26 mouse cellular contexts compared by ENCODE assay signal in genomic region chr16:76133892-76134291, GRCm38 (mm10).
DNase-seq lines count a peak whose midpoint lies in the region; ATAC-seq and TF ChIP-seq lines count a peak whose summit lies in the region.
"Had no signal": no experiment of that assay in that cellular context is flagged by ENCODE, and none has a peak within 500 bp of the region (broad histone marks: within the 10 kb centered on the region; RNA-seq: fewer than 3 reads in every experiment).

No protein-coding gene starts in this region.

- DNase-seq in ES-CJ7 (ENCODE audit: low read depth, low spot score) (peak; percentile 63), G1E (ENCODE audit: low spot score) (no peak), ZHBTc4 (ENCODE audit: low read depth, low spot score) (peak; percentile 67), MN1 (ENCODE audit: low spot score) (no peak)
- no peak for DNase-seq in heart, embryonic 10.5 days (ENCODE audit: low spot score)
- DNase-seq in cerebellum, postnatal 36 days, result no peak
- DNase-seq: adrenal gland, adult 2 months; adrenal gland, postnatal 14 days; B cell, adult 2 months; cerebellum, adult 11-12 months; cerebellum, adult 8-10 months; gastrocnemius, postnatal 10 days; gastrocnemius, postnatal 36 days; heart, postnatal 10 days; heart, postnatal 36 days had no signal

- ATAC-seq in G1E (ENCODE audit: extremely low read depth, insufficient number of reproducible peaks, low FRiP score, poor library complexity, severe bottlenecking), result peak; percentile 55
- ATAC-seq in megakaryocyte-erythroid progenitor cell, adult 5-6 weeks (replicated peaks; ENCODE audit: low FRiP score, low TSS enrichment, poor library complexity, severe bottlenecking), result peak; percentile 60
- ATAC-seq: forebrain, embryonic 13.5 days; forebrain, embryonic 16.5 days; hindbrain, embryonic 16.5 days; intestine, postnatal 0 days had no signal

- no peak overlapping the region for H3K27ac ChIP-seq in heart, embryonic 10.5 days
- H3K27ac ChIP-seq: forebrain, embryonic 10.5 days; forebrain, embryonic 13.5 days; heart, embryonic 15.5 days; hindbrain, embryonic 10.5 days; hindbrain, embryonic 13.5 days had no signal

- H3K36me3 ChIP-seq in G1E (replicated peaks), result no peaks in the 10 kb centered on the region
- no peaks in the 10 kb centered on the region for H3K36me3 ChIP-seq in heart, embryonic 10.5 days
- H3K36me3 ChIP-seq: forebrain, embryonic 10.5 days; heart, embryonic 12.5 days; heart, embryonic 15.5 days; hindbrain, embryonic 10.5 days; hindbrain, embryonic 13.5 days had no signal

- H3K4me3 ChIP-seq in G1E (ENCODE audit: low read depth, low read length), result no peak overlapping the region
- no peak overlapping the region for H3K4me3 ChIP-seq in heart, embryonic 10.5 days
- H3K4me3 ChIP-seq: forebrain, embryonic 10.5 days; forebrain, embryonic 13.5 days; heart, embryonic 12.5 days; heart, embryonic 15.5 days; hindbrain, embryonic 10.5 days; hindbrain, embryonic 13.5 days had no signal

- TF ChIP-seq CTCF in G1E (IDR thresholded peaks at IDR 0.05; ENCODE audit: low read depth, low read length), result no peak

- no peaks in the 10 kb centered on the region for H3K9me3 ChIP-seq in G1E (replicated peaks)
- H3K9me3 ChIP-seq in heart, embryonic 10.5 days, result no peaks in the 10 kb centered on the region
- H3K9me3 ChIP-seq: forebrain, embryonic 10.5 days; forebrain, embryonic 13.5 days; heart, embryonic 12.5 days; heart, embryonic 15.5 days; hindbrain, embryonic 10.5 days; hindbrain, embryonic 13.5 days had no signal

- H3K4me1 ChIP-seq in G1E (ENCODE audit: insufficient read depth, low read depth, low read length), result peaks cover 37% of the 10 kb centered on the region
- H3K4me1 ChIP-seq in heart, embryonic 10.5 days, result no peaks in the 10 kb centered on the region
- H3K4me1 ChIP-seq: forebrain, embryonic 10.5 days; forebrain, embryonic 13.5 days; heart, embryonic 12.5 days; heart, embryonic 15.5 days; hindbrain, embryonic 10.5 days; hindbrain, embryonic 13.5 days had no signal

- WGBS in heart, embryonic 10.5 days, result 76% methylated on average over 2 of the region's 2 CpGs

- no peaks in the 10 kb centered on the region for H3K27me3 ChIP-seq in G1E (ENCODE audit: insufficient read depth, low read length)
- H3K27me3 ChIP-seq in heart, embryonic 10.5 days (ENCODE audit: insufficient read depth, poor library complexity, severe bottlenecking), result no peaks in the 10 kb centered on the region
- H3K27me3 ChIP-seq: CH12.LX; forebrain, embryonic 13.5 days; heart, embryonic 12.5 days; heart, embryonic 15.5 days; hindbrain, embryonic 13.5 days had no signal

Comparison
In these comparisons a context has a peak if more than half of its experiments do, and no peak if none do; other contexts are left out.
1. DNase-seq: peak in ES-CJ7 (single experiment) and ZHBTc4 (single experiment); none in G1E (single experiment), MN1 (single experiment), heart, embryonic 10.5 days (single experiment) and cerebellum, postnatal 36 days (0 of 2).